Mouse (Mus musculus) C2C12 (cell line): Measurements from ENCODE around the gene Adora1. TPM values are rescaled to one million over a fixed set of nuclear protein-coding genes. Genes with fewer than 3 reads are reported as not detected.

ENCODE experiments used
- H3K27me3 ChIP-seq: one replicate; pipeline ENCODE4 v1.6.1; 2011; ENCODE audit not compliant: control insufficient read depth, insufficient read depth, insufficient read length
- H3K36me3 ChIP-seq: one replicate; pipeline ENCODE4 v1.6.1; 2011; ENCODE audit not compliant: control insufficient read depth, insufficient read depth
- H3K4me3 ChIP-seq: one replicate; pipeline ENCODE4 v1.5.1; 2011; ENCODE audit warnings: mild to moderate bottlenecking, control low read depth; ENCODE audit not compliant: poor library complexity, insufficient read depth, severe bottlenecking
- H3K79me2 ChIP-seq: one replicate; pipeline ENCODE4 v1.6.1; 2011; ENCODE audit not compliant: control insufficient read depth, insufficient read depth
- H3K79me3 ChIP-seq: one replicate; pipeline ENCODE4 v1.6.1; 2011; ENCODE audit warnings: low read depth, control low read depth
- H3ac ChIP-seq: one replicate; pipeline ENCODE3; 2011; ENCODE audit warnings: low read depth; ENCODE audit not compliant: control insufficient read depth, insufficient read length
- CEBPB ChIP-seq: IDR thresholded peaks from one replicate; pipeline ENCODE4 v1.6.1; 2011; ENCODE audit warnings: low read depth, mild to moderate bottlenecking, control low read depth, moderate library complexity
- CTCF ChIP-seq: IDR thresholded peaks from one replicate; pipeline ENCODE4 v1.5.1; 2011; ENCODE audit not compliant: control insufficient read depth, insufficient read depth, insufficient read length
- FOSL1 ChIP-seq: IDR thresholded peaks from one replicate; pipeline ENCODE4 v1.8.0; 2011; ENCODE audit warnings: mild to moderate bottlenecking, low read length; ENCODE audit not compliant: poor library complexity, insufficient read depth, severe bottlenecking
- MAX ChIP-seq: IDR thresholded peaks from one replicate; pipeline ENCODE4 v1.6.1; 2011; ENCODE audit warnings: mild to moderate bottlenecking, control low read depth
- MYOD1 ChIP-seq: IDR thresholded peaks from one replicate; pipeline ENCODE4 v1.6.1; 2011; ENCODE audit warnings: low read depth; ENCODE audit not compliant: control insufficient read depth, insufficient read length
- MYOG ChIP-seq: IDR thresholded peaks from one replicate; pipeline ENCODE4 v1.6.1; 2011; ENCODE audit not compliant: control insufficient read depth, insufficient read length; ENCODE audit errors: extremely low read depth
- USF1 ChIP-seq: IDR thresholded peaks from one replicate; pipeline ENCODE4 v1.6.1; 2011; ENCODE audit warnings: low read depth, mild to moderate bottlenecking, control low read depth, moderate library complexity
- polyA plus RNA-seq: library from polyadenylated mRNA; unstranded; fragments of >200 nt; fragmentation: generic; extraction: Trizol; gene quantifications from one replicate; pipeline ENCODE4 v1.2.1, GENCODE M21; 2012; ENCODE audit warnings: missing spikeins

The Adora1 gene
- polyA plus RNA-seq, 1 experiment: 0.05 TPM

GRCm38 (mm10) chr1:134221172-134221571 is 14.1 kb downstream of the Adora1 start:
- TF ChIP-seq CEBPB: no peak
- H3K36me3 ChIP-seq: no peaks in the 10 kb centered on the region
- no peaks in the 10 kb centered on the region for H3K79me3 ChIP-seq
- H3K4me3 ChIP-seq: no peak overlapping the region
- peaks cover 14% of the 10 kb centered on the region for H3K27me3 ChIP-seq
- H3ac ChIP-seq: no peak overlapping the region
- H3K79me2 ChIP-seq: no peaks in the 10 kb centered on the region

- TF ChIP-seq CTCF (no peak), FOSL1 (no peak), MAX (no peak), MYOD1 (no peak), USF1 (no peak), CEBPB (no peak), MYOG (no peak)
- Histone ChIP-seq H3K4me3 (no peak overlapping the region), H3K36me3 (no peaks in the 10 kb centered on the region), H3K79me2 (no peaks in the 10 kb centered on the region), H3K79me3 (no peaks in the 10 kb centered on the region), H3K27me3 (peaks cover 14% of the 10 kb centered on the region), H3ac (no peak overlapping the region)
Measured at GRCm38 (mm10) chr1:134219608-134220007, 15.6 kb downstream of the Adora1 start.

GRCm38 (mm10) chr1:134217942-134218341 is 17.3 kb downstream of the Adora1 start:
- no peak overlapping the region for H3ac ChIP-seq
- H3K79me3 ChIP-seq: no peaks in the 10 kb centered on the region
- H3K36me3 ChIP-seq: no peaks in the 10 kb centered on the region
- no peaks in the 10 kb centered on the region for H3K79me2 ChIP-seq
- no peak overlapping the region for H3K4me3 ChIP-seq
- TF ChIP-seq USF1: no peak
- TF ChIP-seq CTCF: no peak
- TF ChIP-seq MYOD1: no peak
- no peak for TF ChIP-seq FOSL1
- no peak for TF ChIP-seq MYOG
- TF ChIP-seq CEBPB: no peak
- no peak for TF ChIP-seq MAX
- H3K27me3 ChIP-seq: peaks cover 4% of the 10 kb centered on the region

- H3K27me3 ChIP-seq: peaks cover 4% of the 10 kb centered on the region
- H3K79me2 ChIP-seq: no peaks in the 10 kb centered on the region
- no peak overlapping the region for H3ac ChIP-seq
- H3K4me3 ChIP-seq: no peak overlapping the region
- no peaks in the 10 kb centered on the region for H3K36me3 ChIP-seq
- H3K79me3 ChIP-seq: no peaks in the 10 kb centered on the region
- TF ChIP-seq MYOG (no peak), FOSL1 (no peak), USF1 (no peak), CTCF (no peak), CEBPB (no peak), MYOD1 (no peak), MAX (no peak)
Measured at GRCm38 (mm10) chr1:134217028-134217481, 18.2 kb downstream of the Adora1 start.

- Histone ChIP-seq H3K4me3 (no peak overlapping the region), H3ac (no peak overlapping the region), H3K36me3 (no peaks in the 10 kb centered on the region), H3K27me3 (peaks cover 4% of the 10 kb centered on the region), H3K79me3 (no peaks in the 10 kb centered on the region), H3K79me2 (no peaks in the 10 kb centered on the region)
- no peak for TF ChIP-seq USF1
- TF ChIP-seq MYOD1: no peak
- TF ChIP-seq CTCF: no peak
- no peak for TF ChIP-seq MYOG
- TF ChIP-seq CEBPB: no peak
- no peak for TF ChIP-seq MAX
- TF ChIP-seq FOSL1: no peak
Measured at GRCm38 (mm10) chr1:134216629-134216971, 18.6 kb downstream of the Adora1 start.

GRCm38 (mm10) chr1:134215751-134216628 is 19.2 kb downstream of the Adora1 start:
- H3K4me3 ChIP-seq: no peak overlapping the region
- H3K79me2 ChIP-seq: no peaks in the 10 kb centered on the region
- H3ac ChIP-seq: no peak overlapping the region
- H3K79me3 ChIP-seq: no peaks in the 10 kb centered on the region
- H3K36me3 ChIP-seq: no peaks in the 10 kb centered on the region
- TF ChIP-seq MAX: no peak
- TF ChIP-seq FOSL1: no peak
- TF ChIP-seq CTCF: no peak
- TF ChIP-seq MYOD1: no peak
- TF ChIP-seq CEBPB: no peak
- no peak for TF ChIP-seq MYOG
- no peak for TF ChIP-seq USF1
- peaks cover 4% of the 10 kb centered on the region for H3K27me3 ChIP-seq
